In the genomic region with DNA sequence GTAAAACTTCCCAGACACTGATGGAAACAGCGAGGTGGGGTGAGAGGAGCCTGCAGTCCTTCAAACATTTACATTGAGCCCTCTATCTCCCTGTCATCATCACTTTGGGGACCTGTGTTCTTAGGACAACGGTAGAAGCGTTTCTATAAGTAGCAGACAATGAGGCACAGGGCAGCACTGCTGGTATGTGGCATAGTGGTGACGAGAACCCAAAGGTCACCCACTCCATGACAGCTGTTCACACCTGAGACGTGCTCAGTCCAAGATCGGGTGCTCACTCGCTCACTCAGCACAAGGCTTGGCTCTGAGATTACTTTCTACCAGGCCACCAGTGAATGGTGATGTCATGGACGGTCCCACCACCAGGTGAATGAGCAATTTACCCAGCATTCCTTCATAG, we compare ENCODE assay signal across 22 mouse cellular contexts. TPM values are rescaled to one million over a fixed set of nuclear protein-coding genes. Genes with fewer than 3 reads are reported as not detected.
DNase-seq lines count a peak whose midpoint lies in the region; ATAC-seq and TF ChIP-seq lines count a peak whose summit lies in the region.
"Had no signal": no experiment of that assay in that cellular context is flagged by ENCODE, and none has a peak within 500 bp of the region (broad histone marks: within the 10 kb centered on the region; RNA-seq: fewer than 3 reads in every experiment).

No protein-coding gene starts in this region.

- WGBS in heart, embryonic 10.5 days: 56% methylated on average over 8 of the region's 8 CpGs
- 53% methylated on average over 8 of the region's 8 CpGs for WGBS in heart, embryonic 12.5 days
- WGBS in heart, embryonic 15.5 days: 55% methylated on average over 8 of the region's 8 CpGs
- 72% methylated on average over 8 of the region's 8 CpGs for WGBS in heart, adult 2 months
- WGBS in intestine, postnatal 0 days: 77% methylated on average over 8 of the region's 8 CpGs
- WGBS in intestine, embryonic 15.5 days: 89% methylated on average over 8 of the region's 8 CpGs

- no peak for TF ChIP-seq POLR2A in heart, adult 2 months (IDR thresholded peaks at IDR 0.05; ENCODE audit: insufficient read depth, low read depth, low read length)

- no peak for TF ChIP-seq EP300 in heart, adult 2 months (IDR thresholded peaks at IDR 0.05; ENCODE audit: insufficient read depth, low read depth, low read length)

- no peaks in the 10 kb centered on the region; the same call in none of the 2 replicates for H3K79me2 ChIP-seq in heart, adult 2 months (replicated peaks; ENCODE audit: control insufficient read depth, insufficient read depth, low read length)

- H3K4me1 ChIP-seq in heart, embryonic 10.5 days: peaks cover 7% of the 10 kb centered on the region
- H3K4me1 ChIP-seq in heart, embryonic 12.5 days (replicated peaks): peaks cover 5% of the 10 kb centered on the region
- peaks cover 6% of the 10 kb centered on the region for H3K4me1 ChIP-seq in heart, embryonic 15.5 days (replicated peaks)
- H3K4me1 ChIP-seq in heart, adult 2 months (ENCODE audit: control insufficient read depth, insufficient read depth, low read length): peaks cover 2% of the 10 kb centered on the region
- no peaks in the 10 kb centered on the region; the same call in 1 of the 2 replicates for H3K4me1 ChIP-seq in intestine, postnatal 0 days (replicated peaks; ENCODE audit: control insufficient read depth, insufficient read depth, low read length)
- peaks cover 4% of the 10 kb centered on the region; the same call in 1 of the 2 replicates for H3K4me1 ChIP-seq in intestine, embryonic 15.5 days (replicated peaks)

- H3K9ac ChIP-seq in heart, embryonic 12.5 days: no peak overlapping the region
- H3K9ac ChIP-seq in heart, embryonic 15.5 days: no peak overlapping the region
- H3K9ac ChIP-seq in heart, adult 2 months (ENCODE audit: low read depth, low read length): no peak overlapping the region
- no peak overlapping the region for H3K9ac ChIP-seq in intestine, postnatal 0 days (ENCODE audit: low read depth, low read length)
- no peak overlapping the region for H3K9ac ChIP-seq in intestine, embryonic 15.5 days

- no peak overlapping the region for H3K27ac ChIP-seq in heart, embryonic 10.5 days
- no peak overlapping the region for H3K27ac ChIP-seq in heart, embryonic 12.5 days (ENCODE audit: poor library complexity, severe bottlenecking)
- no peak overlapping the region for H3K27ac ChIP-seq in heart, embryonic 15.5 days
- H3K27ac ChIP-seq in heart, adult 2 months: no peak overlapping the region
- H3K27ac ChIP-seq in intestine, postnatal 0 days (ENCODE audit: low read depth, low read length): peak overlapping the region; percentile 54; the same call in 1 of the 2 replicates
- no peak overlapping the region for H3K27ac ChIP-seq in intestine, embryonic 15.5 days

- H3K4me3 ChIP-seq in heart, embryonic 10.5 days: no peak overlapping the region
- H3K4me3 ChIP-seq in heart, embryonic 12.5 days: no peak overlapping the region
- H3K4me3 ChIP-seq in heart, embryonic 15.5 days: no peak overlapping the region
- H3K4me3 ChIP-seq in heart, adult 2 months: no peak overlapping the region
- H3K4me3 ChIP-seq in intestine, postnatal 0 days (ENCODE audit: low read depth, low read length): no peak overlapping the region
- H3K4me3 ChIP-seq in intestine, embryonic 15.5 days (replicated peaks): no peak overlapping the region

- no peaks in the 10 kb centered on the region for H3K9me3 ChIP-seq in heart, embryonic 10.5 days
- H3K9me3 ChIP-seq in heart, embryonic 12.5 days (replicated peaks): no peaks in the 10 kb centered on the region
- H3K9me3 ChIP-seq in heart, embryonic 15.5 days (replicated peaks): no peaks in the 10 kb centered on the region
- H3K9me3 ChIP-seq in intestine, postnatal 0 days (ENCODE audit: control insufficient read depth): no peaks in the 10 kb centered on the region
- H3K9me3 ChIP-seq in intestine, embryonic 15.5 days: no peaks in the 10 kb centered on the region
- H3K9me3 ChIP-seq: G1E had no signal

- no peak for TF ChIP-seq CTCF in heart, adult 2 months (IDR thresholded peaks at IDR 0.05)
- no peak for TF ChIP-seq CTCF in intestine, postnatal 0 days (IDR thresholded peaks at IDR 0.05; ENCODE audit: low read depth)

- ATAC-seq in heart, embryonic 12.5 days (ENCODE audit: insufficient number of reproducible peaks, low FRiP score): 0 out of 2 replicates have a peak, but pooled peaks have one; percentile 45
- ATAC-seq in heart, embryonic 15.5 days (replicated peaks; ENCODE audit: insufficient number of reproducible peaks, insufficient read depth, low FRiP score, low read depth): peak; percentile 53; the same call in 1 of the 2 replicates
- peak; percentile 80 for ATAC-seq in intestine, postnatal 0 days
- ATAC-seq in intestine, embryonic 15.5 days: no peak
- ATAC-seq: activated CD4-positive, CD25-positive, alpha-beta regulatory T cell, adult 4 months; CD4-positive, CD25-positive, alpha-beta regulatory T cell, adult 4 months; Patski had no signal

- intact Hi-C loops in heart, postnatal 36 days (cut with DNase I): no loop called here
- intact Hi-C loops in heart, adult 2 months (cut with DNase I): no loop called here

- H3K27me3 ChIP-seq in heart, embryonic 10.5 days (ENCODE audit: insufficient read depth, poor library complexity, severe bottlenecking): no peaks in the 10 kb centered on the region
- H3K27me3 ChIP-seq in heart, embryonic 12.5 days (replicated peaks): no peaks in the 10 kb centered on the region
- no peaks in the 10 kb centered on the region for H3K27me3 ChIP-seq in heart, embryonic 15.5 days
- H3K27me3 ChIP-seq in heart, adult 2 months (ENCODE audit: control insufficient read depth, insufficient read depth, low read length): no peaks in the 10 kb centered on the region
- H3K27me3 ChIP-seq in intestine, postnatal 0 days (replicated peaks; ENCODE audit: control insufficient read depth, insufficient read depth, low read length): no peaks in the 10 kb centered on the region
- H3K27me3 ChIP-seq in intestine, embryonic 15.5 days (replicated peaks): no peaks in the 10 kb centered on the region
- H3K27me3 ChIP-seq: CH12.LX, Patski had no signal

- H3K36me3 ChIP-seq in heart, embryonic 10.5 days: peaks cover 72% of the 10 kb centered on the region
- peaks cover 65% of the 10 kb centered on the region for H3K36me3 ChIP-seq in heart, embryonic 12.5 days
- H3K36me3 ChIP-seq in heart, embryonic 15.5 days: peaks cover 64% of the 10 kb centered on the region
- H3K36me3 ChIP-seq in heart, adult 2 months (ENCODE audit: control insufficient read depth, insufficient read depth, low read length): peaks cover 2% of the 10 kb centered on the region
- H3K36me3 ChIP-seq in intestine, postnatal 0 days (ENCODE audit: control insufficient read depth, insufficient read depth): peaks cover 54% of the 10 kb centered on the region
- peaks cover 26% of the 10 kb centered on the region for H3K36me3 ChIP-seq in intestine, embryonic 15.5 days

- no peak overlapping the region for H3K4me2 ChIP-seq in heart, embryonic 12.5 days
- no peak overlapping the region for H3K4me2 ChIP-seq in heart, embryonic 15.5 days
- H3K4me2 ChIP-seq in intestine, postnatal 0 days (replicated peaks; ENCODE audit: low read depth): no peak overlapping the region
- H3K4me2 ChIP-seq in intestine, embryonic 15.5 days (replicated peaks): no peak overlapping the region

- DNase-seq in heart, adult 11 months: peak; percentile 80
- DNase-seq in heart, embryonic 10.5 days (ENCODE audit: low spot score): no peak
- DNase-seq in heart, postnatal 36 days: no peak
- DNase-seq in heart, adult 2 months: no peak
- DNase-seq: adrenal gland, adult 2 months; adrenal gland, adult 8-10 months; adrenal gland, postnatal 10 days; adrenal gland, postnatal 14 days; adrenal gland, postnatal 25 days; adrenal gland, postnatal 36 days; B cell, adult 2 months; cerebellum, adult 11 months; cerebellum, adult 11-12 months had no signal

RNA-seq across cellular contexts. Expression of a gene that starts 5.4 kb away (rescaled TPM):
- 59.5 and 63.0 TPM in 2 replicates for polyA plus RNA-seq in heart, embryonic 10.5 days (2016; fragmentation: Nextera tagmentation; extraction: Ambion mirVana)
- polyA plus RNA-seq in heart, embryonic 12.5 days (2016; fragmentation: Nextera tagmentation; extraction: Ambion mirVana): 45.4 and 45.6 TPM in 2 replicates
- total RNA-seq in heart, postnatal 36 days (2021): 10 to 100 TPM; 17.1 to 19.3 TPM
- polyA plus RNA-seq in heart, embryonic 15.5 days (2015; fragmentation: Nextera tagmentation; extraction: Ambion mirVana): 39.3 and 42.2 TPM in 2 replicates
- total RNA-seq in heart, adult 2 months (2021): 10 to 100 TPM; 18.3 to 18.6 TPM
- polyA plus RNA-seq in heart, adult 2 months (2012; rRNA removed): 8.2 and 13.9 TPM in 2 replicates
- polyA plus RNA-seq in intestine, postnatal 0 days (2015; fragmentation: Nextera tagmentation; extraction: Ambion mirVana): 14.8 TPM in 2 replicates
- polyA plus RNA-seq in intestine, embryonic 15.5 days (2015; fragmentation: Nextera tagmentation; extraction: Ambion mirVana): 44.7 and 47.5 TPM in 2 replicates

RNA-seq across cellular contexts. Expression of a gene that starts 51.9 kb away (rescaled TPM):
- 19.1 and 25.5 TPM in 2 replicates for polyA plus RNA-seq in heart, embryonic 10.5 days (2016; fragmentation: Nextera tagmentation; extraction: Ambion mirVana)
- 19.6 and 21.7 TPM in 2 replicates for polyA plus RNA-seq in heart, embryonic 12.5 days (2016; fragmentation: Nextera tagmentation; extraction: Ambion mirVana)
- 10 to 100 TPM; 25.9 to 27.7 TPM for total RNA-seq in heart, postnatal 36 days (2021)
- polyA plus RNA-seq in heart, embryonic 15.5 days (2015; fragmentation: Nextera tagmentation; extraction: Ambion mirVana): 16.1 and 18.9 TPM in 2 replicates
- total RNA-seq in heart, adult 2 months (2021): 10 to 100 TPM; 25.6 to 27.5 TPM
- polyA plus RNA-seq in heart, adult 2 months (2012; rRNA removed): 11.7 and 13.1 TPM in 2 replicates
- polyA plus RNA-seq in intestine, postnatal 0 days (2015; fragmentation: Nextera tagmentation; extraction: Ambion mirVana): 14.4 and 17.8 TPM in 2 replicates
- polyA plus RNA-seq in intestine, embryonic 15.5 days (2015; fragmentation: Nextera tagmentation; extraction: Ambion mirVana): 21.6 and 26.4 TPM in 2 replicates
